Mouse (Mus musculus) gastrocnemius, postnatal 36 days (tissue): ENCODE measurements at regions not wholly inside any gene's neighbourhood (a gene's known extent, or its start where the extent isn't known, plus 50 kb on each side); places are given as distances from the start of the nearest gene placed in this dataset.
"Not testable (repeated sequence)": the region's sequence is repeated elsewhere in the genome, so short reads cannot be mapped to it uniquely, and the experiment has no call there.

Experiments
- DNase-seq, 2 experiments: peaks; one replicate each; pipeline ENCODE4 v3.0.0; 2022
- intact Hi-C: fragments of 180-260 bp; cut with DNase I; formaldehyde crosslinking; loops from one replicate; pipeline ENCODE4 v1.15.1; 2025

DNA sequence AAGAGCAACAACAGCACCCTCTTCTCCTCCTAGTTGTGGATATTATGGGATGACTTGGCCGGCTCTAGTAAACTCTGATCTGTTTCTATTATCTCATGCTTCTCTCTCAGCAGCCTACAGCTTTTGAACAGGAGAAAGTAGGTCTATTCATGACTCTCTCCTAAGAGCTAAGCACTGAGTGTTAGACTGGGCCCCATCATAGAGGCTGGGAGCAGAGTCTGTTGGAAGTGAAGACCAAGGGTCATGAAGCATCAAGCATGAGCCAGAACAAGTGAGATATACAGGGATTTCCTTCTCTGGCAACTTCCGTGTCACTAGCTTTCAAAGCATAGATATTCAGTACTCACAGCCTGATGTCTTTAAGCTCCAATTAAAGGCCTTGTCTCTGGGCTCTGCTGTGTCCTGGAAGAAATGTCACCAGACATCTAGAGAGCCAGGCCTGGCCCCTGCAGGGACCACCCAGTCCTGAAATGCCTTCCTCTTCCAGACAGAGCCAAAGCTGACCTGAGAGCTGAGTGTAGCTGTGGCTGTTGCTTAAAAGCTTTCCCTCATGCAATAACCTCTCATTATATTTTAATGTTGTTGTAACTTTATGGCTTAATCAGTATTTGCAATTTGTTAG, 386.4 kb upstream of the Zfp703 start:
- no peak for DNase-seq
- intact Hi-C loops = no loop called here

DNA sequence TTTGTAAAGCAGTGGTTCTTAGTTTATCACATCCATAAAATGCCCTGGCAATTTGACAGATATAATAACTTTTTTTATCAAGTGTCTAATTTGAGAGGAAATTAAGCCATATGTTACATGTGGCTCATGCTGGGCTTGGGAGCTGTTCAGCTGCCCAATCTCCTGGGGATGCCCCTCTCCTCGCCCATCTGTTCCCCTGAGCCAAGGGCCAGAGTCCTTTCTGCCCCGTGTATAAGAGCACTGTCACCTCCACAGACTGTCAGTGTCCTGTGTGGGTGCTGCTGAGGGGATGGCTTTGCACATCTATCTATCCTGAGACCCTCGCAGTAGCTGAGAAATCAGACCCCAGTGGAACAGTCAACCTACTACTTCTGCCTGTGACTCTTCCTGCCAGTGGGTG, 385.9 kb upstream of the Zfp703 start:
- intact Hi-C loops = no loop called here
- DNase-seq = no peak

DNA sequence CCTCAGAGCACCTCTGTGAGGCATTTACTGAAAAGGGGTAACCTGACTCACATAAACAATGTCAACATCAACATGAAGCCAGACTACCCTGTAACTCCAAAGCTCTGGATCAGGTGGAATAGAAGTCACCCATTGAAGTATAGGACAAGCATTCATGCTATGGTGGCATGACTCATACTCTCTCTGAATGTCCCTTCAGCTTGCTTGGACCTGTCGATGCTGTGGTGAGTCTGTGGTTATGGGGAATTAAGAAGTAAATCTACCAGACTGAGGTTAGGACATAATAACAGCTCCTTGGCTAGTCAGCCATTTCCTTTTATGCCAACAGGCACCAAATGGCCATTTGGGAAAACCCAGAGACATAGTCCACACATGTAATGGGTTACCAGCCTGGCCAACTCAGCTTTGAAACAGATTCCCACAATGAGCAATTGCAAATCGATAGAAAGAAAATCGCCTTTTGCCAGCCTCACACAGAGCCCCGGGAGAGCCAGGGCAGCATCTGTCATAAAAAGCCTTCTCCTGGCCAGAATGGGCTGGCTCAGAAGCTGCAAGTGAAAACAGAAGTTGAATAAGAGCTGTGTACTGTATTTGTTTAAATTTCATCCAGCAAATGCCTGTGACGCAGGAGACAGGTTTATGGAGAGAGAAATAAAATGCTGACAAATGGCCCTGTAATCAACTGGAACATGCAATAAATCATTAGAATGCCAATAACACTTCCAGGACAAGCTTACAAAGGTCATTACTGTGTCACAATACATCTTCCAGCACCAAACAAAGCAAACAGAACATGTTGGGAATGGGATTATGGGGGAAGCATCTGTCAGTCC, 383.4 kb upstream of the Zfp703 start:
- no peak for DNase-seq
- intact Hi-C loops = no loop called here

DNA sequence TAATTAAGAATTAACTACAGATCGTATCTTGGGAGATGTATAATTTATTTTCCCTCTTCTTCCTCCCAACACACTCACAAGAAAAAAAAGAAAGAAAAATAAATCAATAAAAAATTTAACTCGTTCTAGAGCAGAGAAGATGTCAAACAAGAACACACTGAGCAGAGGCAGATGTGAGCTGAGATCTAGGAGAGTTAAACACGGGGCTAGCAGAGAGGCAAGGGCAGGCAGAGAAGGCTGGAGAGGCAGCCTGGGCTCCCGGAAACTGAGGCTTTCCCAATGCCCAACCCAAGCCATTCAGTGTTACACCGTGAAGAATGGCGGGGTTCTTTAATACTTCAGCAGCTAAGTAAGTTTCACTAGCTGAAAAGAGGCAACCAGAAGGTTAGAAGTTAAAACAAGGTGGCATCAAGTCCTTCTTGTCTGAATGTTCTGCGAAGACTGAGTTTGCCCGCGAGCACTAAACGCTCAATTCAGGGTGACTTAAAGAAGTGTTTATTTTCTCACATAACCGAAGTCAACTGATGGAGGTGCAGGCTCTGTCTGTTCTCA, 382.7 kb upstream of the Zfp703 start:
- intact Hi-C loops = no loop called here
- DNase-seq = no peak

- intact Hi-C loops = no loop called here
- DNase-seq = no peak
Observed at GRCm38 (mm10) chr8:26595431-26596018, 381.6 kb upstream of the Zfp703 start.

GRCm38 (mm10) chr8:26596665-26597362, 380.3 kb upstream of the Zfp703 start:
- DNase-seq = no peak
- intact Hi-C loops = no loop called here

GRCm38 (mm10) chr8:26598520-26598919, 378.6 kb upstream of the Zfp703 start:
- intact Hi-C loops = no loop called here
- no peak for DNase-seq

DNA sequence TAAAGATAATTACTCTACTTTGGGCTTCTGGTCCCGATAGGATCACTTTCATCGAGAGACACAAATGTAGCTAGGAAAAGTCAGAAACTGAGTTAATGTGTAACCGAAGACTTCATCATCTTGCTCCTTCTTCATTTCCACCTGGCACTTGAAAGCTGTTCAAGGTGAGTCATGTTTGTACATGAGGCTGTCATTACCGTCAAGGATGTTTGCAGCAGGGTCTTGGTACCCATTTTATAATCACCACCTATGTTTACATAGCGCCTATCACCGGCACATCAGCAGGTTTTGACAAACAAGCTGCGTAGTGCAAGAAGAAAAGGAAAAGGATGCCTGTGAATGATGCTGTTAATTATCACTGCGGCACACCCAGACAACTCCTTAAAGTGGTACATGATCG, 377.0 kb upstream of the Zfp703 start:
- intact Hi-C loops = no loop called here
- no peak for DNase-seq

- intact Hi-C loops = no loop called here
- no peak for DNase-seq
Observed at GRCm38 (mm10) chr8:26608001-26608400, 369.1 kb upstream of the Zfp703 start.

DNA sequence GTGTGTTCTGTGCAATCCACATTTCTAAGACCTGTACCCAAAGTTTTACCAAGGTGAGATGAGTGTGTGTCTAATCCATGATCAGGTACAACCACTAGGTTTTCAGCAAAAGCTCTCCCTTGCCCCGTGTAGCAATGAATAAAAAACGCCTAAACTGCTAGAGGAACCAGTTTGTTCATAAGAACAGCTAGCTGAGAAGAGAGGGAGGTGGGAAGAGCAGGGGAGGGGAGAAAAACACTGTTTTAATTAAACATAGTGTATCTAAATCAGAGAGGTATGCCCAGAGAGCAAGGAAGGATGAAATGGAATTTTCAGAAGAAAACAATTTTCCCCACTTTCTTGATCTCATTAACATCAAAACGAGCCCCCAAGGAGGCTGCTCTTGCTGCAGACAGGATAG, 368.5 kb upstream of the Zfp703 start:
- DNase-seq = no peak
- intact Hi-C loops = no loop called here

DNA sequence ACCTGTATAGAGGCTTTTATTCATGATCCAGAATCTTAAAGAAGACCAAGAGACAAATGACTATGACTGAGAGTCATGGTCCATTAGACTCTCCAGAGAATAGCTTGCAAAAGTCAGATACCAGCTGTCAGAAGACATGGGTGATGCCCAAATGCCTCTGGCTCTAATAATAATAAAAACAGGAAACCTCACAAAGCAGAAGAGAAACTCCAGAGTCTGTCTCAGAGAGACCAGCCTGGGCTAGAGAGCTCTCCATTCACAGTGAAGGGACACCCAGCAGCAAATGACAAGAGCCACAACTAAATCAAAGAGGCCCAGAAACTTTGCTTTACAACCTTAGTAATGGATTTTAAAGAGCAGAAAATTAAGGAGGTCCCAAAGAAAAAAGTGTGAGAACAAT, 365.0 kb upstream of the Zfp703 start:
- DNase-seq = no peak
- intact Hi-C loops = no loop called here

GRCm38 (mm10) chr8:26622311-26623052, 354.6 kb upstream of the Zfp703 start:
- intact Hi-C loops = no loop called here

DNA sequence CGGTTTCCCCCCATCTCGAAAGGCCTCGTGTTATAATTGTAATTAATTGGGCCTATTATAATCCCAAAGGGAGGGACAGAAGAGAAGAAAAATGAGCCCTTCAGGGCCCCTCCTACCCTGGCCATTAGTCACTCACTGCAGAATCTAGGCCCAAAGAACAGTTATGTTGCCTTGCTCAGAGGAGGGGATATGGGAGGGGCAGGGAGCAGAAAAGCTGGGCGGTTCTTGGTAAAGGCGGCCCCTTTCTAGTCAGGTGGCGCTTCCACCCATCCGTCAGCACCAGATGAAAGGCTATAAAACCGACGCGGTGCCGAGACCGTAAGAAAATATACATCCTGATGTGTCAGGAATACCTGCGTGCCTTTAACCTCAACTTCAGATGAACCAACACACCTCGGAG, 350.9 kb upstream of the Zfp703 start:
- intact Hi-C loops = no loop called here
- no peak for DNase-seq

More at GRCm38 (mm10) chr8:26622311-26623052, 354.6 kb upstream of the Zfp703 start:
- DNase-seq = no peak

- intact Hi-C loops = no loop called here
- DNase-seq = peak in 1 of 2 experiments; percentile 11
Observed at GRCm38 (mm10) chr8:26626651-26627077, 350.5 kb upstream of the Zfp703 start.

- intact Hi-C loops = no loop called here
- no peak for DNase-seq
Observed at GRCm38 (mm10) chr8:26627191-26627891, 349.8 kb upstream of the Zfp703 start.

DNA sequence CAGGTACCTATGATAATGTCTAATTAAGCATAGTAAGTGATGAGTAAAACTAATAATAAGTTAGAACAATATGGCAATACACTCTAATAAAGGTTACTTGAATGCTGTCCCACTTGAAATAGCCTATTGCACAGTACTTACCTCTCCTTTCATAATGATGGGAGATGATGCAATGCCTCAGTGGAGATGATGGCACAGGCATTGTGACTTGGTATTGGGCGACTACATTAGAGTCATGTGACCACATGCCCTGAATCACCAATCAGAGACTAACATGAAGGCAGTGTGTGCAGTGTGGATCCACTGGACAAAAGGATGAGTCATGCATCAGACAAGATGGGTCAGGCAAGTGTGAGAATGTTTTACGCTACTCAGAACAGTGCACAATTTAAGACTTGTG, 346.6 kb upstream of the Zfp703 start:
- no peak for DNase-seq
- intact Hi-C loops = no loop called here

DNA sequence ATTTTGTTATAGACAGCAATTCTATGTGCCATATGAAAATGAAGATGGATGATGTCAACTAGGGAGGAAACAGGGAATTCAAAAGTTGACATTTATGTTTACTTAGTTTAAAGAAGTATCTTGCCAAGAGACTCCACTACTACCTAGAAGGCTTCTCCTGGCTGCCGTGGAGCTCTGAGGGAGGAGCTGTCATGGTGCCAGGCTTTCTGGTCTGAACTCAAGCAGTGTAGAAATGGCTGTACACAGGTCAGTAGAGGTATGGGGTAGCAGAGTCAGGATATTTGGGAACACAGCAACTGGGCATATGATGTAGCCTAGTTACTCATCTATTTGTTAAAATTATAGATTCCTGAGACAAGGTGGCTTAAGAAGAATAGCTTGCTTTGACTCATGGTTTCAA, 341.4 kb upstream of the Zfp703 start:
- no peak for DNase-seq
- intact Hi-C loops = no loop called here

- intact Hi-C loops, DNase-seq: not testable (repeated sequence)
Observed at GRCm38 (mm10) chr8:26645375-26645774, 331.8 kb upstream of the Zfp703 start.

GRCm38 (mm10) chr8:26650287-26650686, 326.8 kb upstream of the Zfp703 start:
- intact Hi-C loops = no loop called here
- no peak for DNase-seq

- intact Hi-C loops = no loop called here
Observed at GRCm38 (mm10) chr8:26655897-26656296, 321.2 kb upstream of the Zfp703 start.

More at GRCm38 (mm10) chr8:26655897-26656296, 321.2 kb upstream of the Zfp703 start:
- no peak for DNase-seq
